Mouse (Mus musculus): ENCODE data around the gene Kmt2c.

- TF ChIP-seq CTCF (IDR thresholded peaks at IDR 0.05; ENCODE audit: low read depth, low read length) = no peak
- TF ChIP-seq GATA1 (IDR thresholded peaks at IDR 0.05; ENCODE audit: borderline replicate concordance, low read length) = no peak
- no peak for TF ChIP-seq POLR2AphosphoS5 (IDR thresholded peaks at IDR 0.05; ENCODE audit: insufficient replicate concordance, low read depth, low read length)
- TF ChIP-seq GATA2 (IDR thresholded peaks at IDR 0.05; ENCODE audit: borderline replicate concordance, low read depth, low read length) = no peak
These were observed 32.0 kb upstream of the Kmt2c start for GRCm38 (mm10) chr5:25530629-25531028.
